Mouse (Mus musculus): ENCODE data around the gene 1700029I15Rik. TPM values are rescaled to one million over a fixed set of nuclear protein-coding genes. Genes with fewer than 3 reads are reported as not detected.
A peak's percentile ranks its signal among the peaks of the same experiment; 100 is the strongest.

Gene 1700029I15Rik
- polyA plus RNA-seq, 1 experiment from 2014 or later, result 9.5 TPM

DNA sequence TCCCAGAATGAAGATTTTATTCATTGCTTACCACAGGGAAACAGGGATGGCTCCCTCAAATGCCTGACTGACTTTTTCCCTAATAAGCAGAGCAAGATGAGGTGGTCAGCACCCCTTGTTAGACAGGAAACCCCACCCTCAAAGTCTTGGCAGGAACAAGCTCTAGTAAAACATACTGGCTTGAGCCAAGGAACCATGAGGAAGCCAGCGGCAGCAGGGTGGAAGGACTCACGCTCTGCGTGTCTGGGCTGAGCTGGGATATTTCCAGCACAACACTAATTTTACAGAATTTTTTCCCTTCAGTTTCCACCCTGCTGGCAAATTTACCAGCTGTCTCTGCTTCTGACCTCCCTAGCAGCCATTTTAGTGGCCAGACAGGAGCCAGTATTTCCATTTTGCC, 44.1 kb downstream of the 1700029I15Rik start:
- ATAC-seq, result no peak
- Histone ChIP-seq H3K27me3 (ENCODE audit: control insufficient read depth, insufficient read depth, low read depth, low read length) (no peaks in the 10 kb centered on the region), H3K9me3 (replicated peaks; ENCODE audit: control insufficient read depth, low read length, poor library complexity, severe bottlenecking) (no peaks in the 10 kb centered on the region), H3K4me1 (ENCODE audit: control insufficient read depth, insufficient read depth, low read length) (peaks cover 34% of the 10 kb centered on the region), H3K36me3 (ENCODE audit: control insufficient read depth, insufficient read depth, low read length) (peaks cover 9% of the 10 kb centered on the region), H3K4me3 (ENCODE audit: low read depth, low read length) (no peak overlapping the region), H3K4me2 (ENCODE audit: low read length) (no peak overlapping the region), H3K9ac (ENCODE audit: low read depth, low read length) (no peak overlapping the region), H3K27ac (ENCODE audit: low read length) (peak overlapping the region; percentile 58; the same call in 1 of the 2 replicates)
- 88% methylated on average over 3 of the region's 3 CpGs for WGBS

DNA sequence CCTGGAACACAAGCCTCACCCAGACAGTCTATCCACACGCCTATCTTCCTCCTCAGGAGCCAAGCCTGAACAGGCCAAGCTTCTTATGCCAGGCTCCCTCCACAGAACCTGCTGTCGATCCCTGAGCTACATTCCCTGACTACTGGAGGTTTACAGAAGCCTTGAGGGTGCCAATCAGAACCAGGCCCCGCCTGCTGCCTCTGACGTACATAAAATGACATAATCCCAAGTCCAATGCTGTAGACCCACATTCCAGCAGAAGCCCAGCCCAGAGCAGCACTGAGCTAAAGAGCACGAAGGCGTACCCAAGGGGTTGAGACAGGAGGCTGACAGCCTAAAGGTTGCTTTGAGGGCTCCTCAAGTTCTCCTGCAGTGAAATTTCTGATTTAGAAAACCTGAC, 45.5 kb downstream of the 1700029I15Rik start:
- WGBS, result 48% methylated on average over 6 of the region's 6 CpGs
- Histone ChIP-seq H3K9ac (ENCODE audit: low read depth, low read length) (no peak overlapping the region; the same call in 1 of the 2 replicates), H3K9me3 (replicated peaks; ENCODE audit: control insufficient read depth, low read length, poor library complexity, severe bottlenecking) (no peaks in the 10 kb centered on the region), H3K4me3 (ENCODE audit: low read depth, low read length) (no peak overlapping the region), H3K27me3 (ENCODE audit: control insufficient read depth, insufficient read depth, low read depth, low read length) (no peaks in the 10 kb centered on the region), H3K4me1 (ENCODE audit: control insufficient read depth, insufficient read depth, low read length) (peaks cover 49% of the 10 kb centered on the region), H3K36me3 (ENCODE audit: control insufficient read depth, insufficient read depth, low read length) (no peaks in the 10 kb centered on the region; the same call in none of the 2 replicates), H3K4me2 (ENCODE audit: low read length) (peak overlapping the region; percentile 14; the same call in 1 of the 2 replicates), H3K27ac (ENCODE audit: low read length) (0 out of 2 replicates have a peak overlapping the region, but pooled peaks have one; percentile 22)
- ATAC-seq, result no peak; the same call in 1 of the 2 replicates

DNA sequence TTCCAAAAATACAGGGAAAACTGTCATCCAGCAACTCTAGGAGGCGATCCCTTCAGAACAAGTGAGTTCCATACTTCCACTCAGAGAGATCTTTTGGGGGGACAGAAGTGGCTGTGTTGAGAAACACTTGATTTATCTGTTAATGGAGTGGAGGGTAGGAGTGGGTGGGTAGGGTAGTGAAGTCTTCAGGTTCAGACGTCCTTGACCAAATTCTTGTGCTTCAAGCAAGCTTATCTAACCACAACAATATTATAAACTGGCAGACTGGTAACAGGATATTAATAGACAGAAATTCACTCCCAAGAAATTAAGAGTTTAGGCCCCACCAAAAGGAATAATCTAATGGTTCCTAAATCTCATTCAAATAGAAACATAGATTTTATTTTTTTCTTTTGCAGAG, 47.8 kb downstream of the 1700029I15Rik start:
- no peak overlapping the region for H3K4me3 ChIP-seq (ENCODE audit: low read depth, low read length)
- WGBS, result 85% methylated on average over 2 of the region's 2 CpGs
- ATAC-seq, result no peak
- no peak overlapping the region for H3K4me2 ChIP-seq (ENCODE audit: low read length)
- H3K4me1 ChIP-seq (ENCODE audit: control insufficient read depth, insufficient read depth, low read length), result peaks cover 48% of the 10 kb centered on the region
- H3K9ac ChIP-seq (ENCODE audit: low read depth, low read length), result no peak overlapping the region
- H3K9me3 ChIP-seq (replicated peaks; ENCODE audit: control insufficient read depth, low read length, poor library complexity, severe bottlenecking), result no peaks in the 10 kb centered on the region
- H3K27ac ChIP-seq (ENCODE audit: low read length), result no peak overlapping the region
- H3K27me3 ChIP-seq (ENCODE audit: control insufficient read depth, insufficient read depth, low read depth, low read length), result no peaks in the 10 kb centered on the region
- H3K36me3 ChIP-seq (ENCODE audit: control insufficient read depth, insufficient read depth, low read length), result no peaks in the 10 kb centered on the region; the same call in 1 of the 2 replicates

DNA sequence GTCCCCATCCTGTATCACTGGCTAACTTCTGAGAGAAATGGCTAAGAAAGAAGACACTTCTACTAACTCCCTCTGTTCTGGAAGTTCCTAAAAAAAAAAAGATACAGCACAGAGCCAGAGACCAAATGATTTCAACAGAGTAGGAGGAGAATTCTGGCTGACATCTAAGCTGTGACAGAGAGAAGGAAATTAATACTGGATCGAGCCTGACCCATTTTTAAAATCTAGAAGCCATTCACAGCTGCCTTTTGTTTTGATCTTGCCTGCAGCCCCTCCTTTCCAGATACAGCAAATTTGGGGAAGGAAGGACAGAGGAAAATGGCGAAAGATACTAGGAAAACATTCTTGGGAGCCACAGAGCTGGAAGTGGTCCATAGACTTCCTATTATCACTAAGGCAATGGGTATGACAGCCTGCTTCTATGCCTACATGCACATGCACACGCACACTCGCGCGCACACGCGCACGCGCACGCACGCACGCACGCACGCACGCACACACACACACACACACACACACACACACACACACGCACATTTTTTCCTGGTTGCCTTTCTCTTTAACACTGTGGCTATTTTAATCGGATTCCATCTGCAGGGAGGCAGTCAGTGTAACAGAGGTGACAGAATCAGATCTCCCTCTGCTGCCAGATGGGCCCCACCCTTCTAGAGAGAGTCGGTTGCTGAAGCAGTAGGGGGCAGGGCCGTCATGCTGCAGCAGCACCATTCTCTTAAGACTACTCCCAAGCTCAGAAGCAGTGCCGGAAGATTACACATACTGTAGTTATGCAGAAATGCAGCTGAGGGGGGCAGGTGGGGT, 48.6 kb downstream of the 1700029I15Rik start:
- Histone ChIP-seq H3K27ac (ENCODE audit: low read length) (peak overlapping the region; percentile 84), H3K9ac (ENCODE audit: low read depth, low read length) (peak overlapping the region; percentile 87), H3K9me3 (replicated peaks; ENCODE audit: control insufficient read depth, low read length, poor library complexity, severe bottlenecking) (no peaks in the 10 kb centered on the region), H3K4me3 (ENCODE audit: low read depth, low read length) (peak overlapping the region; percentile 82), H3K4me2 (ENCODE audit: low read length) (peak overlapping the region; percentile 93), H3K4me1 (ENCODE audit: control insufficient read depth, insufficient read depth, low read length) (peaks cover 47% of the 10 kb centered on the region), H3K36me3 (ENCODE audit: control insufficient read depth, insufficient read depth, low read length) (no peaks in the 10 kb centered on the region; the same call in 1 of the 2 replicates), H3K27me3 (ENCODE audit: control insufficient read depth, insufficient read depth, low read depth, low read length) (no peaks in the 10 kb centered on the region)
- ATAC-seq, result peak; percentile 18
- WGBS, result 42% methylated on average over 21 of the region's 21 CpGs

DNA sequence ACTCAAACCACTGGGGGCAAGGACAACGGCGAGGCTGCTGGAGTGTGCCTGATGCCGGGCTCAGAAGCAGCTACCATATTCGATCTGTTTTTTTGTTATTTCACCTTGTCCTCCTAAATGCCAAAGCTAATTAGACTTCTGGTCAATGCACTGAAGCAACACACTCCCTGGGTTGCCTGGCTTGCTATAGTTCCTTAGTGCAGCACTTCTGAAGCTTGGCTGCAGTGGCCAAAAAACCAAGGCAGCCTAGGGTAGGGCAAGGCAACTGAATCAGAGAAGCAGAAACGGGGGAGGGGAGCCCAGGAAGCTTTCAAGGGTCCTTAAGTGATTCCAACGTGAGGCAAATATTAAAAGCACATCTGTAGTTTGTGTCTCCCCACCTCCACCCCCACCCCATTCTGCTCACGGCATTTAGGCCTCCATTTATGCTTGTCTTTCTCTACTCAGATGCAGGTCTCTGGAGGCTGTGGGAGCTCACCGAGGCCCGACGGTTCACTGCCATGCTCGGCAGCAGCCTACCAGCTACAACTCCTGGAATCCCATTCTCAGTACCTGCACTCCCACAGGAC, 49.4 kb downstream of the 1700029I15Rik start:
- peak overlapping the region; percentile 82 for H3K4me3 ChIP-seq (ENCODE audit: low read depth, low read length)
- peak overlapping the region; percentile 87 for H3K9ac ChIP-seq (ENCODE audit: low read depth, low read length)
- 8% methylated on average over 11 of the region's 11 CpGs for WGBS
- H3K9me3 ChIP-seq (replicated peaks; ENCODE audit: control insufficient read depth, low read length, poor library complexity, severe bottlenecking), result no peaks in the 10 kb centered on the region
- no peak for ATAC-seq
- peaks cover 46% of the 10 kb centered on the region for H3K4me1 ChIP-seq (ENCODE audit: control insufficient read depth, insufficient read depth, low read length)
- no peaks in the 10 kb centered on the region for H3K27me3 ChIP-seq (ENCODE audit: control insufficient read depth, insufficient read depth, low read depth, low read length)
- H3K27ac ChIP-seq (ENCODE audit: low read length), result peak overlapping the region; percentile 84
- peak overlapping the region; percentile 93 for H3K4me2 ChIP-seq (ENCODE audit: low read length)
- H3K36me3 ChIP-seq (ENCODE audit: control insufficient read depth, insufficient read depth, low read length), result no peaks in the 10 kb centered on the region

DNA sequence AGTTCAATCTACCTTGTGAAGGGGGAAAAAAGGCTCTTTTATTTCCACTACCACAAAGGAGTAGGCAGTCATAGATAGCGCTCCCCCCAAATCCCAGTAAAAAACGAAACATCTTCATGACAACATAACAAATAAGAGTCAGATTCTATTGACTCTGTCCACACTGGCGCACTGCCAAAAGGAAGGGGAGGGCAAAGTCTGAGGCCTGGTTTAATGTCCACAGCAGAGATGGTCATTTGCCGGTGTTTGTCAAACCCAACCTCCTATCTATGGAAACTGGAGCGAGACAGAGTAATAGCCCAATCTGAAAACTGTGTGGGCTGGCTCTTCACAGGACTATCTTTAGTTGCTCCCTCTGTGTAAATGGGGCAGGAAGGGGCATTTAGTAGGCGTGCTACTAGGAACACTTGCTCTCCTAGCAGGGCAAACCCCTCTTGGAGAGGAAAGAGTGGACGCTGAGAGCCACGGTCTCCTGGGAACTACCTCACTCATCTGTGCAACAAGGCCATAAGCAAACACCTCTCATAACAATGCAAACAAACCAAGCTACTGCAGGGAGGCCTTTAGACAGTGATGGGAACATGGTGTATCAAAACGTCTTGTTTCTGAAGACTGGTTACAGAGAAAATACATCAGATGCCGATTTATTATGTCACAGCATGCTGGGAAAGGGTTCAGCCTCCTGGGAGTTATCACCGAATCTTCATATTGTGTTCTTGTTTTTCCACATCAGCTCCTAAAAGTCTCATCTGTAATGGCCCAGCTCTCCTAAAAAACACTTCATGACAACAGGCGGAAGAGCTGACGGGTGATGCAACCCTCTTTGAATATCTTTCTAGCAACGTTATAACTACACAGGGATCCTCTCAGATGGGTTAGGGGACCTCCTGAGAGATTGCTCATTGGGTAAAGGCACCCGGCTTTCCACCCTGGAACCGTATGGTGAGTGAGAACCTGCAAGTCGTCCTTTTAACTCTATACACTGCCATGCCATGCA, 50.3 kb downstream of the 1700029I15Rik start:
- Histone ChIP-seq H3K4me1 (ENCODE audit: control insufficient read depth, insufficient read depth, low read length) (peaks cover 43% of the 10 kb centered on the region), H3K27me3 (ENCODE audit: control insufficient read depth, insufficient read depth, low read depth, low read length) (no peaks in the 10 kb centered on the region), H3K36me3 (ENCODE audit: control insufficient read depth, insufficient read depth, low read length) (no peaks in the 10 kb centered on the region), H3K4me3 (ENCODE audit: low read depth, low read length) (peak overlapping the region; percentile 82), H3K9ac (ENCODE audit: low read depth, low read length) (peak overlapping the region; percentile 87), H3K27ac (ENCODE audit: low read length) (peak overlapping the region; percentile 84), H3K4me2 (ENCODE audit: low read length) (peak overlapping the region; percentile 93), H3K9me3 (replicated peaks; ENCODE audit: control insufficient read depth, low read length, poor library complexity, severe bottlenecking) (no peaks in the 10 kb centered on the region)
- ATAC-seq, result no peak
- 27% methylated on average over 17 of the region's 17 CpGs for WGBS

DNA sequence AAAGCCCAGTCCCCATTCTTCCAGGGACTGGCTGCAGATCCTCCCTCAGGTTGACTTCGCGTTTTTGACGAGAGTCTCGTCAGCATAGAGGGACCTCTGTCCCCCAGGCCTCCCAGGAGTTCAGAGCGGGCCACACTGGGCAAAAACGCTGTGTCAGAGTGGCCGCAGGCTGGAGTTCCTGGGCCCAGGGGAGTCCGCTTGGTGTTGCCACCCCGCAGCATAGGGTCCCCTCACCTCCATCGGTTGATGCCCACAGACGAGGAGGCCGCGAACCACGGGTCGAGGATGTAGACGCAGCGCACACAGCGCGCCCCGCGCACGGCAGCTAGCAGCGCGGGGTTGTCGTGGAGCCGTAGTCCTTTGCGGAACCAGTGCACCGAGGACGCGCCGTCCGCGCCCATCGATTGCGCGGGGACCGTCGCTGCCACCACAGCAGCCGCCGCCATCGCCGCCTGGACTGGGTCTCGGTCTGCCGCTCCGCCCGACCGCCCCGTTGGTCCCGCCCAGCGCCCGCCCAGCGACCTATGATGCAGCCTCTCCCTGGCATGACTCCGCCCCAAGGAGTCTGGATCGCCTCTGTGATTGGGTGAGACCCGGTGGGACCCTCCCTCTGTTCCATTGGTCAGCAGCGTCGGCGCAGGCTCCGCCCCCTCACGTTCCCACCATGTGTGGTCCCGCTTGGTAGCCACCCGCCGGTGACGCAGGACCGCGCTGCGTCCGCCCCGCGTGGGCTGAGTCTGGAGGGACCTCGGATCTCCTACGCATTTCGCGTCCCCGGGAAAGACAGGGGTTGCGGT, 51.4 kb downstream of the 1700029I15Rik start, which contains the start of gene Cry2:
Cry2 (minus strand) TSS at position 466 of the 797 bp plus-strand sequence.
- peak within 1 kb of the TSS; percentile 93 for H3K4me2 ChIP-seq (ENCODE audit: low read length)
- no peaks in the 10 kb centered on the region for H3K27me3 ChIP-seq (ENCODE audit: control insufficient read depth, insufficient read depth, low read depth, low read length)
- under 1% methylated on average over 72 of the region's 76 CpGs for WGBS
- peak within 1 kb of the TSS; percentile 87 for H3K9ac ChIP-seq (ENCODE audit: low read depth, low read length)
- no peaks in the 10 kb centered on the region for H3K36me3 ChIP-seq (ENCODE audit: control insufficient read depth, insufficient read depth, low read length)
- peak within 1 kb of the TSS; percentile 73 for H3K27ac ChIP-seq (ENCODE audit: low read length)
- H3K4me1 ChIP-seq (ENCODE audit: control insufficient read depth, insufficient read depth, low read length), result peaks cover 35% of the 10 kb centered on the region
- H3K9me3 ChIP-seq (replicated peaks; ENCODE audit: control insufficient read depth, low read length, poor library complexity, severe bottlenecking), result no peaks in the 10 kb centered on the region
- peak; percentile 98 for ATAC-seq
- H3K4me3 ChIP-seq (ENCODE audit: low read depth, low read length), result peak within 1 kb of the TSS; percentile 82

DNA sequence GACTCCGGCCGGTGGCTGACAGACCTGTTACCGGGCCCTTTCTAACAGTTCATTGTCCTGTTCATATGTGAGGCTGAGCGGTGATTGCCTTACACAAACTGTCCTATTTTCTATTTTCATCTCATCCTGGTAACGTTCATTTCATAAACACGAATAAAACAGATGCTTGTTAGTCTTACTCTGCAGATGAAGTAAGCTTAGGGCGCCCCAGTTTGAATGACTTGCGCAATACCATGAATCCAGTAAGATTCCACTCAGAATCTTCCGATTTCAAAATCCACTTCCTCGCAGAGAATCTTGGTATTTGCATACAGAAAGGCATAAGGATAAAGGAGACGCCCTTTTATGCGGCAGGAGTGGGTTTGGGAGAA, 52.0 kb downstream of the 1700029I15Rik start:
- H3K4me3 ChIP-seq (ENCODE audit: low read depth, low read length), result peak overlapping the region; percentile 82
- H3K4me2 ChIP-seq (ENCODE audit: low read length), result peak overlapping the region; percentile 77
- 3% methylated on average over 12 of the region's 12 CpGs for WGBS
- peak overlapping the region; percentile 73 for H3K27ac ChIP-seq (ENCODE audit: low read length)
- peak overlapping the region; percentile 59 for H3K9ac ChIP-seq (ENCODE audit: low read depth, low read length)
- ATAC-seq, result no peak
- no peaks in the 10 kb centered on the region for H3K27me3 ChIP-seq (ENCODE audit: control insufficient read depth, insufficient read depth, low read depth, low read length)
- no peaks in the 10 kb centered on the region for H3K36me3 ChIP-seq (ENCODE audit: control insufficient read depth, insufficient read depth, low read length)
- peaks cover 35% of the 10 kb centered on the region for H3K4me1 ChIP-seq (ENCODE audit: control insufficient read depth, insufficient read depth, low read length)
- H3K9me3 ChIP-seq (replicated peaks; ENCODE audit: control insufficient read depth, low read length, poor library complexity, severe bottlenecking), result no peaks in the 10 kb centered on the region

Measured in midbrain, embryonic 16.5 days (tissue).